Mouse (Mus musculus): Measurements from ENCODE around the gene Sccpdh.

DNA sequence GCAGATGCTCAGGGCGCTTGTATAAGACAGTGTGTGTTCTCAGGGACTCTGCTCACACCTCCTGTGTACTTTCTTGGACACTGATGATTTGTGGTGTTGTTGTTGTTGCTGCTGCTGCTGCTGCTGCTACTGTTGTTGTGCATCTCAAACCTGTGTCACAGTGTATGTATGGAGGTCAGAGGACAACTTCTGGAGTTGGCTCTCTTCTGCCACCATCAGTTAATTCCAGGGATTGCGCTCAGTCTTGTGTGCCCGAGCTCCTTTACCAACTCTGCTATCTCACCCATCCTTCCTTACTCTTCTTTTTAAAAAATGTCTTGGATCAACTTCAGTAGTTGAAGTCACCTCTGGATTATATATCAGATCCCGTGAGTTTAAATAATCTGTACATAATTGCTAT lies 43.7 kb upstream of the Sccpdh start:
- TF ChIP-seq CTCF (IDR thresholded peaks at IDR 0.05; ENCODE audit: borderline replicate concordance, insufficient read depth, low read length) = 0 out of 2 replicates have a peak, but pooled peaks have one; percentile 23
- TF ChIP-seq POLR2A (IDR thresholded peaks at IDR 0.05; ENCODE audit: low read depth, low read length) = no peak

Measured in embryonic fibroblast, embryonic 13.5 days (primary cell).